Mouse (Mus musculus) Patski (cell line): ENCODE data around the gene Casp2. TPM values are rescaled to one million over a fixed set of nuclear protein-coding genes. Genes with fewer than 3 reads are reported as not detected.

Experiments
- ATAC-seq: fragments of 100-300 bp; one replicate; pipeline ENCODE4 v1.8.0; 2021
- CTCF ChIA-PET: fragments of 350-600 bp; sonication (Branson Sonifier 250); formaldehyde crosslinking; loops from one replicate; lab custom pipeline; 2022; ENCODE audit warnings: inconsistent platforms; lab: Charles Lee
- POLR2A ChIA-PET: fragments of 350-600 bp; sonication (Branson Sonifier 250); formaldehyde crosslinking; loops from one replicate; lab custom pipeline; 2022; ENCODE audit warnings: antibody characterized with exemption, inconsistent platforms; lab: Charles Lee
- DNase-seq: peaks from one replicate; pipeline ENCODE4 v3.0.0-alpha.2; 2011; ENCODE audit warnings: low read depth, low spot score
- H3K27me3 ChIP-seq: fragments of 371-371 bp; one replicate; pipeline ENCODE4 v1.5.1; 2021
- CTCF ChIP-seq: fragments of 100-300 bp; IDR thresholded peaks from one replicate; pipeline ENCODE4 v1.5.1; 2021
- in situ Hi-C: fragments of 300-500 bp; cut with MboI; formaldehyde crosslinking; loops from 3 replicates; pipeline ENCODE4 v1.11.1; 2018; ENCODE audit warnings: low pct_unique_long_range_greater_than_20kb, mixed read lengths
- polyA plus RNA-seq: library from polyadenylated mRNA; unstranded; gene quantifications from one replicate; pipeline ENCODE4 v1.2.3, GENCODE M21; 2021

The Casp2 gene
- polyA plus RNA-seq, 1 experiment from 2014 or later: 19.8 TPM

DNA sequence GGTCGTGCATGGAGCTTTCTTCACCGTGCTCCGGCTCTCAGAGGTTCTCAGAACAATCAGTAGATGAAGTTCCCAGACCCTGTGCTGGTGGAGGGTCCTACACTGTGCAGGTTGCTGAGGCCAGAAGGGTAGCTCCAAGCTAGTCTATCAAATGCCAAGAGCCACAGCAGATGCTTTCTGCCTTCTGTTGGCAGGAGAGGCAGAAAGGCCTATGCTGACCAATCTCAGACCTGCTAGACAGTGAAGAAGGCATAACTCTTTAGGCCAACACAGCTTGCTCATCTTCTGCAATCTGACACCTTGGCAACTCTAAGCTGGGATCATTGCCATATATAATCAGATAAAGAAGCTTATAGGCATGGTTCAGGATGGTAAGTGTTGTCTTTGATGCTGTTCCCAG lies 65.4 kb downstream of the Casp2 start:
- ChIA-PET POLR2A (no interaction called here), CTCF (interaction anchor here (1.2 to 2.1 kb wide), 3 partner anchors 10 to 52 kb away, joined by 3 to 8 read pairs (median 6); no protein-coding TSS in a partner anchor)
- DNase-seq: no peak
- no peak for ATAC-seq
- in situ Hi-C loops: loop anchor here (25.0 kb wide), 1 partner anchor 532 kb away; no protein-coding TSS in a partner anchor
- H3K27me3 ChIP-seq: no peaks in the 10 kb centered on the region
- TF ChIP-seq CTCF: no peak

GRCm38 (mm10) chr6:42330946-42331345 lies 66.2 kb downstream of the Casp2 start:
- no peak for TF ChIP-seq CTCF

More at GRCm38 (mm10) chr6:42330946-42331345, 66.2 kb downstream of the Casp2 start:
- ChIA-PET CTCF (interaction anchor here (1.2 to 2.1 kb wide), 4 partner anchors 10 to 53 kb away, joined by 3 to 8 read pairs (median 6); no protein-coding TSS in a partner anchor), POLR2A (interaction anchor here (1.3 kb wide), 1 partner anchor 18 kb away, joined by 3 read pairs; no protein-coding TSS in a partner anchor)
- ATAC-seq (no peak), DNase-seq (no peak)
- no peaks in the 10 kb centered on the region for H3K27me3 ChIP-seq
- in situ Hi-C loops: loop anchor here (25.0 kb wide), 1 partner anchor 531 kb away; no protein-coding TSS in a partner anchor

Other genes starting within 250 kb of the Casp2 start
- gene Sva, start 226.6 kb upstream of the Casp2 start, polyA plus RNA-seq: not detected
- not detected for gene Tas2r139, start 124.0 kb upstream of the Casp2 start, polyA plus RNA-seq
- gene Tas2r144, start 49.7 kb upstream of the Casp2 start, polyA plus RNA-seq: not detected
- 52.2 TPM for gene Gstk1, start 19.1 kb upstream of the Casp2 start, polyA plus RNA-seq
- 0.12 TPM for gene Tmem139, start 3.0 kb upstream of the Casp2 start, polyA plus RNA-seq
- gene Clcn1, start 21.7 kb downstream of the Casp2 start, polyA plus RNA-seq: 0.21 TPM
- 0.89 TPM for gene Fam131b, start 59.7 kb downstream of the Casp2 start, polyA plus RNA-seq
- 336 TPM for gene Zyx, start 84.6 kb downstream of the Casp2 start, polyA plus RNA-seq
- 0.27 TPM for gene Epha1, start 108.3 kb downstream of the Casp2 start, polyA plus RNA-seq
- not detected for gene Tas2r143, start 135.3 kb downstream of the Casp2 start, polyA plus RNA-seq
- not detected for gene Tas2r135, start 140.4 kb downstream of the Casp2 start, polyA plus RNA-seq
- not detected for gene Tas2r126, start 169.6 kb downstream of the Casp2 start, polyA plus RNA-seq
- gene Olfr458, start 200.2 kb downstream of the Casp2 start, polyA plus RNA-seq: not detected
- gene Olfr457, start 211.3 kb downstream of the Casp2 start, polyA plus RNA-seq: not detected
- gene Olfr456, start 222.2 kb downstream of the Casp2 start, polyA plus RNA-seq: not detected